Mouse (Mus musculus) Patski (cell line): ENCODE results near the gene Fetub. TPM values are rescaled to one million over a fixed set of nuclear protein-coding genes. Genes with fewer than 3 reads are reported as not detected.

Experiments
- ATAC-seq: fragments of 100-300 bp; one replicate; pipeline ENCODE4 v1.8.0; 2021
- CTCF ChIA-PET: fragments of 350-600 bp; sonication (Branson Sonifier 250); formaldehyde crosslinking; loops from one replicate; lab custom pipeline; 2022; ENCODE audit warnings: inconsistent platforms; lab: Charles Lee
- POLR2A ChIA-PET: fragments of 350-600 bp; sonication (Branson Sonifier 250); formaldehyde crosslinking; loops from one replicate; lab custom pipeline; 2022; ENCODE audit warnings: antibody characterized with exemption, inconsistent platforms; lab: Charles Lee
- DNase-seq: peaks from one replicate; pipeline ENCODE4 v3.0.0-alpha.2; 2011; ENCODE audit warnings: low read depth, low spot score
- H3K27me3 ChIP-seq: fragments of 371-371 bp; one replicate; pipeline ENCODE4 v1.5.1; 2021
- CTCF ChIP-seq: fragments of 100-300 bp; IDR thresholded peaks from one replicate; pipeline ENCODE4 v1.5.1; 2021
- in situ Hi-C: fragments of 300-500 bp; cut with MboI; formaldehyde crosslinking; loops from 3 replicates; pipeline ENCODE4 v1.11.1; 2018; ENCODE audit warnings: low pct_unique_long_range_greater_than_20kb, mixed read lengths
- polyA plus RNA-seq: library from polyadenylated mRNA; unstranded; gene quantifications from one replicate; pipeline ENCODE4 v1.2.3, GENCODE M21; 2021

Gene Fetub
- polyA plus RNA-seq, 1 experiment from 2014 or later, result 0.21 TPM

GRCm38 (mm10) chr16:22955397-22956084, 37.4 kb downstream of the Fetub start:
- POLR2A ChIA-PET, result interaction anchor here (0.5 to 1.0 kb wide), 2 partner anchors 21 to 98 kb away, joined by 3 read pairs; no protein-coding TSS in a partner anchor
- ATAC-seq (no peak), DNase-seq (no peak)
- CTCF ChIA-PET, result interaction anchor here (0.9 kb wide), 1 partner anchor 91 kb away, joined by 3 read pairs; no protein-coding TSS in a partner anchor
- no peaks in the 10 kb centered on the region for H3K27me3 ChIP-seq
- TF ChIP-seq CTCF, result no peak
- in situ Hi-C loops, result loop anchor here (10.0 kb wide), 1 partner anchor 391 kb away; no protein-coding TSS in a partner anchor

- no peak for ATAC-seq
Measured at GRCm38 (mm10) chr16:22956085-22956439, 37.9 kb downstream of the Fetub start.

GRCm38 (mm10) chr16:22961073-22961472, 42.9 kb downstream of the Fetub start:
- DNase-seq (no peak), ATAC-seq (no peak)
- in situ Hi-C loops, result no loop called here
- CTCF ChIA-PET, result no interaction called here
- H3K27me3 ChIP-seq, result no peaks in the 10 kb centered on the region
- TF ChIP-seq CTCF, result no peak
- POLR2A ChIA-PET, result no interaction called here

More at GRCm38 (mm10) chr16:22956085-22956439, 37.9 kb downstream of the Fetub start:
- DNase-seq, result no peak
- CTCF ChIA-PET, result interaction anchor here (0.9 kb wide), 1 partner anchor 90 kb away, joined by 3 read pairs; no protein-coding TSS in a partner anchor
- H3K27me3 ChIP-seq, result no peaks in the 10 kb centered on the region
- TF ChIP-seq CTCF, result no peak
- POLR2A ChIA-PET, result interaction anchor here (1.0 kb wide), 1 partner anchor 97 kb away, joined by 3 read pairs; no protein-coding TSS in a partner anchor
- in situ Hi-C loops, result loop anchor here (10.0 kb wide), 1 partner anchor 391 kb away; no protein-coding TSS in a partner anchor

- ChIA-PET POLR2A (interaction anchor here (0.6 kb wide), 1 partner anchor 674 kb away, joined by 3 read pairs; no protein-coding TSS in a partner anchor), CTCF (no interaction called here)
Measured at GRCm38 (mm10) chr16:22962256-22962655, 44.1 kb downstream of the Fetub start.

GRCm38 (mm10) chr16:22963293-22963692, 45.2 kb downstream of the Fetub start:
- ChIA-PET CTCF (interaction anchor here (1.5 kb wide), 1 partner anchor 68 kb away, joined by 3 read pairs; no protein-coding TSS in a partner anchor), POLR2A (no interaction called here)
- in situ Hi-C loops, result no loop called here
- ATAC-seq, result no peak
- DNase-seq, result no peak
- no peak for TF ChIP-seq CTCF
- no peaks in the 10 kb centered on the region for H3K27me3 ChIP-seq

More at GRCm38 (mm10) chr16:22962256-22962655, 44.1 kb downstream of the Fetub start:
- ATAC-seq (no peak), DNase-seq (no peak)
- no peak for TF ChIP-seq CTCF
- in situ Hi-C loops, result no loop called here
- no peaks in the 10 kb centered on the region for H3K27me3 ChIP-seq

GRCm38 (mm10) chr16:22967383-22968030, 49.4 kb downstream of the Fetub start:
- in situ Hi-C loops, result no loop called here
- ATAC-seq (no peak), DNase-seq (no peak)
- no peaks in the 10 kb centered on the region for H3K27me3 ChIP-seq
- TF ChIP-seq CTCF, result no peak
- POLR2A ChIA-PET, result no interaction called here
- CTCF ChIA-PET, result no interaction called here

Other genes starting within 250 kb of the Fetub start
- 0.60 TPM for gene Crygs, start 106.8 kb upstream of the Fetub start, polyA plus RNA-seq
- gene Tbccd1, start 60.7 kb upstream of the Fetub start, polyA plus RNA-seq, result 24.7 TPM
- 140 TPM for gene Dnajb11, start 60.5 kb upstream of the Fetub start, polyA plus RNA-seq
- not detected for gene Ahsg, start 27.1 kb upstream of the Fetub start, polyA plus RNA-seq
- gene Hrg, start 32.7 kb downstream of the Fetub start, polyA plus RNA-seq, result not detected
- 7.6 TPM for gene Kng2, start 111.1 kb downstream of the Fetub start, polyA plus RNA-seq
- 9.8 TPM for gene Kng1, start 139.5 kb downstream of the Fetub start, polyA plus RNA-seq
- 578 TPM for gene Eif4a2, start 189.1 kb downstream of the Fetub start, polyA plus RNA-seq
- 25.8 TPM for gene Rfc4, start 209.4 kb downstream of the Fetub start, polyA plus RNA-seq
- not detected for gene Adipoq, start 228.2 kb downstream of the Fetub start, polyA plus RNA-seq